Mouse (Mus musculus) bone marrow macrophage, adult 2 months (primary cell): ENCODE data around the gene Syngr2.

ENCODE experiments used
- CTCF ChIP-seq: IDR thresholded peaks from 2 replicates; pipeline ENCODE4 v1.5.1; 2012; ENCODE audit warnings: low read depth, mild to moderate bottlenecking, low read length, moderate library complexity
- POLR2A ChIP-seq: IDR thresholded peaks from 2 replicates; pipeline ENCODE4 v1.6.1; 2012; ENCODE audit warnings: mild to moderate bottlenecking, low read depth, low read length, borderline replicate concordance

DNA sequence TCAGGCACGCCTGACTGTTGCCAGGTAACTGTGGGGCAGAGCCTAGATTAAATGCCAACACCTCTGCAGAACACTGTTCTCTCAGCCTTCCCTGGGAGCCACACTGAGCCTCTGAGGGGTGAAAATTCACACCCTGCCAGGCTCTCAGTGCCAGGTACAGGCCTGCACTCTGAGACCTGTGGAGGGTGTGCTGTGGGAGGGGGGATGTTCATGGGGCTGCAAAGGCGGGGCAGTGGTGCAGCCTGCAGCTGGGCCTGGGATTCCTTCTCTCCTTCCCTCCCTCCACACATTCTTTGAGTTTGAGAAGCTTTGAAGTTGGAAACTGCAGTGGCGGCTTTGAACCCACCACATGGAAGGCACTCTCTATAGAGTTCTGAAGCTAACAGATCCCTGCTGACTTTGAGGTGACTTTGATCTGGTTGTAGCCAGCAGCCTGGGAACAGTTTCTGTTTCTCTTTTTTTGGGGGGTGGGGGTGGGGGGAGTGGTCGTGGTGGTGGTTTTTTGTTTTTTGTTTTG is 15.4 kb upstream of the Syngr2 start:
- no peak for TF ChIP-seq CTCF
- no peak for TF ChIP-seq POLR2A
